Comparison of ENCODE assay signal across 8 mouse cellular contexts in genomic region chr2:32487124-32487623, GRCm38 (mm10). TPM values are rescaled to one million over a fixed set of nuclear protein-coding genes. Genes with fewer than 3 reads are reported as not detected.
DNase-seq lines count a peak whose midpoint lies in the region; ATAC-seq and TF ChIP-seq lines count a peak whose summit lies in the region.

No protein-coding gene starts in this region.

- H3K4me2 ChIP-seq in limb, embryonic 12.5 days: no peak overlapping the region
- H3K4me2 ChIP-seq in midbrain, embryonic 16.5 days (ENCODE audit: low read length): no peak overlapping the region

- H3K27me3 ChIP-seq in embryonic facial prominence, embryonic 10.5 days (replicated peaks; ENCODE audit: low read depth, poor library complexity, severe bottlenecking): no peaks in the 10 kb centered on the region
- no peaks in the 10 kb centered on the region for H3K27me3 ChIP-seq in kidney, adult 2 months (replicated peaks; ENCODE audit: control insufficient read depth, insufficient read depth, low read length)
- H3K27me3 ChIP-seq in limb, embryonic 12.5 days: no peaks in the 10 kb centered on the region
- no peaks in the 10 kb centered on the region for H3K27me3 ChIP-seq in midbrain, embryonic 16.5 days (ENCODE audit: control insufficient read depth, insufficient read depth, low read depth, low read length)
- H3K27me3 ChIP-seq in spleen, adult 2 months (ENCODE audit: control insufficient read depth, insufficient read depth, low read length): no peaks in the 10 kb centered on the region

- WGBS in embryonic facial prominence, embryonic 10.5 days: 5% methylated on average over 6 of the region's 6 CpGs
- WGBS in kidney, adult 2 months: 3% methylated on average over 6 of the region's 6 CpGs
- WGBS in limb, embryonic 12.5 days: 8% methylated on average over 6 of the region's 6 CpGs
- WGBS in midbrain, embryonic 16.5 days: 6% methylated on average over 6 of the region's 6 CpGs
- WGBS in spleen, adult 2 months: 7% methylated on average over 6 of the region's 6 CpGs

- TF ChIP-seq CTCF in kidney, adult 2 months (conservative IDR thresholded peaks at IDR 0.05; ENCODE audit: insufficient read depth, insufficient read length, low read depth, low read length): peak; percentile 89
- peak; percentile 82; the same call in 1 of the 2 replicates for TF ChIP-seq CTCF in spleen, adult 2 months (IDR thresholded peaks at IDR 0.05; ENCODE audit: extremely low read depth, insufficient read depth, insufficient read length, insufficient replicate concordance)

- no peak for TF ChIP-seq POLR2A in kidney, adult 2 months (IDR thresholded peaks at IDR 0.05; ENCODE audit: low read depth, low read length)
- TF ChIP-seq POLR2A in spleen, adult 2 months (IDR thresholded peaks at IDR 0.05; ENCODE audit: low read depth, low read length): no peak

- H3K4me3 ChIP-seq in embryonic facial prominence, embryonic 10.5 days: no peak overlapping the region
- no peak overlapping the region for H3K4me3 ChIP-seq in kidney, adult 2 months (ENCODE audit: insufficient read depth, low read depth, low read length)
- no peak overlapping the region for H3K4me3 ChIP-seq in limb, embryonic 12.5 days (replicated peaks)
- H3K4me3 ChIP-seq in midbrain, embryonic 16.5 days (ENCODE audit: low read depth, low read length): no peak overlapping the region
- no peak overlapping the region for H3K4me3 ChIP-seq in spleen, adult 2 months (ENCODE audit: extremely low read depth, insufficient read depth, insufficient read length)

- H3K4me1 ChIP-seq in embryonic facial prominence, embryonic 10.5 days: peaks cover 12% of the 10 kb centered on the region
- peaks cover 10% of the 10 kb centered on the region; the same call in 1 of the 2 replicates for H3K4me1 ChIP-seq in kidney, adult 2 months (ENCODE audit: control insufficient read depth, insufficient read depth, low read length)
- H3K4me1 ChIP-seq in limb, embryonic 12.5 days (replicated peaks): peaks cover 7% of the 10 kb centered on the region; the same call in 1 of the 2 replicates
- H3K4me1 ChIP-seq in midbrain, embryonic 16.5 days (ENCODE audit: control insufficient read depth, insufficient read depth, low read length): no peaks in the 10 kb centered on the region
- H3K4me1 ChIP-seq in spleen, adult 2 months (ENCODE audit: control insufficient read depth, insufficient read depth, insufficient read length): no peaks in the 10 kb centered on the region

- no peaks in the 10 kb centered on the region for H3K36me3 ChIP-seq in embryonic facial prominence, embryonic 10.5 days (replicated peaks)
- no peaks in the 10 kb centered on the region for H3K36me3 ChIP-seq in kidney, adult 2 months (ENCODE audit: control insufficient read depth, insufficient read depth, low read length)
- H3K36me3 ChIP-seq in limb, embryonic 12.5 days: no peaks in the 10 kb centered on the region
- H3K36me3 ChIP-seq in midbrain, embryonic 16.5 days (ENCODE audit: control insufficient read depth, insufficient read depth, low read length): no peaks in the 10 kb centered on the region
- no peaks in the 10 kb centered on the region for H3K36me3 ChIP-seq in spleen, adult 2 months (ENCODE audit: control insufficient read depth, insufficient read depth, low read length)

- ATAC-seq in cerebellum, adult (ENCODE audit: insufficient number of reproducible peaks, low FRiP score, low TSS enrichment): no peak; the same call in 1 of the 2 replicates
- ATAC-seq in limb, embryonic 12.5 days (ENCODE audit: insufficient number of reproducible peaks, insufficient read depth, low FRiP score, low TSS enrichment, low read depth): 0 out of 2 replicates have a peak, but pooled peaks have one; percentile 52
- peak; percentile 65 for ATAC-seq in midbrain, embryonic 16.5 days

- H3K9ac ChIP-seq in limb, embryonic 12.5 days (replicated peaks): no peak overlapping the region
- H3K9ac ChIP-seq in midbrain, embryonic 16.5 days (ENCODE audit: low read depth, low read length): no peak overlapping the region

- H3K9me3 ChIP-seq in embryonic facial prominence, embryonic 10.5 days: no peaks in the 10 kb centered on the region
- H3K9me3 ChIP-seq in limb, embryonic 12.5 days: no peaks in the 10 kb centered on the region
- no peaks in the 10 kb centered on the region for H3K9me3 ChIP-seq in midbrain, embryonic 16.5 days (replicated peaks; ENCODE audit: control insufficient read depth, low read length, poor library complexity, severe bottlenecking)

- peak; percentile 86 for DNase-seq in cerebellum, adult 11 months
- peak; percentile 91 for DNase-seq in embryonic facial prominence, embryonic 10.5 days (ENCODE audit: low spot score)
- DNase-seq in heart, adult 18-20 months: peak; percentile 88 to 97
- DNase-seq in kidney, adult 2 months: peak; percentile 96
- DNase-seq in spleen, adult 2 months (ENCODE audit: low read depth in 1 of 2, low spot score in 2 of 2): peak; percentile 81 to 86

- H3K27ac ChIP-seq in embryonic facial prominence, embryonic 10.5 days (replicated peaks): peak overlapping the region; percentile 65
- no peak overlapping the region for H3K27ac ChIP-seq in kidney, adult 2 months (ENCODE audit: insufficient read depth, low read depth, low read length)
- H3K27ac ChIP-seq in limb, embryonic 12.5 days: no peak overlapping the region
- no peak overlapping the region for H3K27ac ChIP-seq in midbrain, embryonic 16.5 days (ENCODE audit: low read length)
- no peak overlapping the region for H3K27ac ChIP-seq in spleen, adult 2 months (ENCODE audit: insufficient read depth, low read length)

RNA-seq across cellular contexts. Expression of gene Slc25a25, which starts 35.9 kb away (rescaled TPM):
- polyA plus RNA-seq in embryonic facial prominence, embryonic 10.5 days (2016; fragmentation: Nextera tagmentation; extraction: Ambion mirVana): 29.8 and 31.8 TPM in 2 replicates
- total RNA-seq in heart, adult 18-20 months (2021): 10 to 100 TPM in 1 of 2 experiments, 1 to 10 TPM in 1; 8.4 to 11.5 TPM
- polyA plus RNA-seq in kidney, adult 2 months (2012; rRNA removed): 25.3 and 30.6 TPM in 2 replicates
- polyA plus RNA-seq in limb, embryonic 12.5 days (2016; fragmentation: Nextera tagmentation; extraction: Ambion mirVana): 26.0 and 28.3 TPM in 2 replicates
- polyA plus RNA-seq in midbrain, embryonic 16.5 days (2015; fragmentation: Nextera tagmentation; extraction: Ambion mirVana): 55.1 and 60.1 TPM in 2 replicates
- 11.4 and 15.0 TPM in 2 replicates for polyA plus RNA-seq in spleen, adult 2 months (2012; rRNA removed)

RNA-seq across cellular contexts. Expression of gene Naif1, which starts 36.9 kb away (rescaled TPM):
- polyA plus RNA-seq in embryonic facial prominence, embryonic 10.5 days (2016; fragmentation: Nextera tagmentation; extraction: Ambion mirVana): 6.4 and 6.8 TPM in 2 replicates
- total RNA-seq in heart, adult 18-20 months (2021): 1 to 10 TPM; 3.0 to 3.1 TPM
- polyA plus RNA-seq in kidney, adult 2 months (2012; rRNA removed): 4.8 and 5.2 TPM in 2 replicates
- 5.1 and 5.6 TPM in 2 replicates for polyA plus RNA-seq in limb, embryonic 12.5 days (2016; fragmentation: Nextera tagmentation; extraction: Ambion mirVana)
- polyA plus RNA-seq in midbrain, embryonic 16.5 days (2015; fragmentation: Nextera tagmentation; extraction: Ambion mirVana): 5.3 and 5.5 TPM in 2 replicates
- 4.3 and 6.2 TPM in 2 replicates for polyA plus RNA-seq in spleen, adult 2 months (2012; rRNA removed)

RNA-seq across cellular contexts. Expression of gene Fam102a, which starts 48.0 kb away (rescaled TPM):
- polyA plus RNA-seq in embryonic facial prominence, embryonic 10.5 days (2016; fragmentation: Nextera tagmentation; extraction: Ambion mirVana): 11.8 and 12.3 TPM in 2 replicates
- total RNA-seq in heart, adult 18-20 months (2021): 1 to 10 TPM; 4.9 to 5.9 TPM
- polyA plus RNA-seq in kidney, adult 2 months (2012; rRNA removed): 39.0 and 40.2 TPM in 2 replicates
- polyA plus RNA-seq in limb, embryonic 12.5 days (2016; fragmentation: Nextera tagmentation; extraction: Ambion mirVana): 12.3 and 16.0 TPM in 2 replicates
- polyA plus RNA-seq in midbrain, embryonic 16.5 days (2015; fragmentation: Nextera tagmentation; extraction: Ambion mirVana): 5.0 and 5.9 TPM in 2 replicates
- 37.5 and 40.8 TPM in 2 replicates for polyA plus RNA-seq in spleen, adult 2 months (2012; rRNA removed)
